ENCODE assay signal across 12 mouse cellular contexts in genomic region chr2:37777958-37778720, GRCm38 (mm10). TPM values are rescaled to one million over a fixed set of nuclear protein-coding genes. Genes with fewer than 3 reads are reported as not detected.
DNase-seq lines count a peak whose midpoint lies in the region; ATAC-seq and TF ChIP-seq lines count a peak whose summit lies in the region.
"Had no signal": no experiment of that assay in that cellular context is flagged by ENCODE, and none has a peak within 500 bp of the region (broad histone marks: within the 10 kb centered on the region; RNA-seq: fewer than 3 reads in every experiment).

No protein-coding gene starts in this region.

- peak; percentile 71 for ATAC-seq in forebrain, embryonic 16.5 days
- peak; percentile 86 for ATAC-seq in midbrain, embryonic 13.5 days

- H3K9ac ChIP-seq in forebrain, embryonic 16.5 days (replicated peaks; ENCODE audit: low read depth, low read length), result no peak overlapping the region
- H3K9ac ChIP-seq in midbrain, embryonic 13.5 days (replicated peaks), result peak overlapping the region; percentile 71; the same call in 1 of the 2 replicates
- H3K9ac ChIP-seq: lung, embryonic 15.5 days had no signal

- WGBS in forebrain, embryonic 16.5 days, result 5% methylated on average over 10 of the region's 10 CpGs
- WGBS in midbrain, embryonic 13.5 days, result 8% methylated on average over 10 of the region's 10 CpGs

- peaks cover 73% of the 10 kb centered on the region for H3K4me1 ChIP-seq in E14TG2a.4 (replicated peaks; ENCODE audit: low read depth, low read length)
- H3K4me1 ChIP-seq in forebrain, embryonic 16.5 days (replicated peaks; ENCODE audit: control insufficient read depth, insufficient read depth, low read length), result peaks cover 54% of the 10 kb centered on the region
- peaks cover 66% of the 10 kb centered on the region for H3K4me1 ChIP-seq in midbrain, embryonic 13.5 days (replicated peaks)

- DNase-seq in embryo, embryonic 10 days (ENCODE audit: low spot score), result peak; percentile 79
- DNase-seq in cerebellum, adult 11-12 months, result no peak
- DNase-seq in left cerebral cortex, adult 8-10 months (ENCODE audit: low spot score in 2 of 2), result no peak
- no peak for DNase-seq in Muller cell, postnatal 12 days (ENCODE audit: inconsistent ontology term)
- no peak for DNase-seq in right cerebral cortex, postnatal 10 days (ENCODE audit: low spot score in 2 of 2)

- H3K27ac ChIP-seq in forebrain, embryonic 16.5 days (ENCODE audit: low read length), result peak overlapping the region; percentile 57
- peak overlapping the region; percentile 84 for H3K27ac ChIP-seq in midbrain, embryonic 13.5 days
- H3K27ac ChIP-seq: kidney, postnatal 0 days; lung, embryonic 15.5 days had no signal

- TF ChIP-seq CTCF in E14TG2a.4 (conservative IDR thresholded peaks at IDR 0.05; ENCODE audit: low read length), result no peak

- no peaks in the 10 kb centered on the region for H3K36me3 ChIP-seq in E14TG2a.4 (ENCODE audit: insufficient read depth, low read length)
- no peaks in the 10 kb centered on the region for H3K36me3 ChIP-seq in forebrain, embryonic 16.5 days (ENCODE audit: control insufficient read depth, insufficient read depth)
- no peaks in the 10 kb centered on the region for H3K36me3 ChIP-seq in midbrain, embryonic 13.5 days
- H3K36me3 ChIP-seq: lung, embryonic 15.5 days had no signal

- H3K4me3 ChIP-seq in E14TG2a.4 (replicated peaks; ENCODE audit: low read length), result peak overlapping the region; percentile 41
- H3K4me3 ChIP-seq in forebrain, embryonic 16.5 days (replicated peaks; ENCODE audit: low read length), result no peak overlapping the region
- H3K4me3 ChIP-seq in midbrain, embryonic 13.5 days (replicated peaks), result peak overlapping the region; percentile 48
- H3K4me3 ChIP-seq: lung, embryonic 15.5 days; myocyte had no signal

- peak overlapping the region; percentile 45 for H3K4me2 ChIP-seq in forebrain, embryonic 16.5 days (ENCODE audit: low read length)
- H3K4me2 ChIP-seq in midbrain, embryonic 13.5 days (replicated peaks), result peak overlapping the region; percentile 59
- H3K4me2 ChIP-seq: lung, embryonic 15.5 days had no signal

- H3K27me3 ChIP-seq in E14TG2a.4 (ENCODE audit: insufficient read depth, low read length), result peaks cover 72% of the 10 kb centered on the region
- H3K27me3 ChIP-seq in forebrain, embryonic 16.5 days (replicated peaks; ENCODE audit: control insufficient read depth, insufficient read depth, low read length), result 0 out of 2 replicates have a peak, but pooled peaks cover 2% of the 10 kb centered on the region
- H3K27me3 ChIP-seq in midbrain, embryonic 13.5 days, result no peaks in the 10 kb centered on the region
- H3K27me3 ChIP-seq: CH12.LX had no signal

- no peaks in the 10 kb centered on the region for H3K9me3 ChIP-seq in E14TG2a.4 (ENCODE audit: low read length)
- no peaks in the 10 kb centered on the region for H3K9me3 ChIP-seq in forebrain, embryonic 16.5 days (ENCODE audit: control insufficient read depth, low read length)
- no peaks in the 10 kb centered on the region for H3K9me3 ChIP-seq in midbrain, embryonic 13.5 days
- H3K9me3 ChIP-seq: lung, embryonic 15.5 days had no signal

RNA-seq across cellular contexts. Expression of gene Crb2, which starts 2.1 kb away (rescaled TPM):
- 5.0 and 5.7 TPM in 2 replicates for polyA plus RNA-seq in forebrain, embryonic 16.5 days (2015; fragmentation: Nextera tagmentation; extraction: Ambion mirVana)
- 8.5 and 10.3 TPM in 2 replicates for polyA plus RNA-seq in midbrain, embryonic 13.5 days (2015; fragmentation: Nextera tagmentation; extraction: Ambion mirVana)
- total RNA-seq in left cerebral cortex, adult 8-10 months (2022), result 1 to 10 TPM; 3.1 to 5.0 (median 4.3) TPM
- polyA plus RNA-seq: myocyte had no signal
